Mouse (Mus musculus): ENCODE results near the gene Cirbp.

Cirbp gene

DNA sequence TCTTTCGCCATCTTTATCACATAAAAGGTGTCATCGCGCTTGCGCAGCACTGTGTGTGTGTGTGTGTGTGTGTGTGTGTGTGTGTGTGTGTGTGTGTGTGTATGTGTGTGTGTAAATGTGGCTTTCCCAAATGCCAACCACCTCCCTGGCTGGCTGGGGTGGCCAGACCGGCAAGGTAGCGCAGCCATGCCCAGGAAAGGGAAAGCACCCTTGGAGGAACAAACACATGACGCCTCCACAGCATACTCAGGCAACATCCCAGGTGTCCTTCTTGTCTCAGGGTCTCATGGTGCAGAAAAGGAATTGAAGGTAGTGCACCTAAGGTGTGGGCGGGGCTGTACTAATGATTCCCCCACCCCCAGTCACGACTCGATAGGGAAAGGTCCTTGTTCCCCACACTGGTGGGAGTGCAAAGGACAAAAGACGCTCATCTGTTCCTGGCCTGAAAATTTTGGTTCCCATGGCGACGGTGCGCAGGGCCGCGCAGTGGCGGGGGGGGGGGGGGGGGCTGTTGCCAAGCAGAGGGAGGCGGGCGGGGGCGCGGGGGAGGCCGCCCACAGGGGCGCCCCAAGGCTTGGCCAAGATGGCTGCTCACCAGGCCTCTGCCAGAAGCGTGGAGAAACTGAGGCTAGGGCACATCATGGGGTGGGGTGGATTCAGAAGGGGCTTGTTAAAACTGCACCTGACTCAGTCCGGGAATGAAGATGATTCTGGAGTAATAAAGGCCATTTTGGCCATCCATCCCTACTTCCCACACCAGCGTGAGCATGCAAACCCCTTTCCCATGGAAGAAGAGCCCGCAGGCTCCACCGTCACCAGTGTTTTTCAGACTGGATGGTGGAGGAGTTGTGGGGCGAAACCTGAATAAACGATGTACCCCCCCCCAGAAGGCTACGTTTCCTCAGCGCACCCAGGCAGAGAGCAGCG, 27.9 kb upstream of the Cirbp start:
- peak in 1 of 2 experiments; percentile 28 for DNase-seq (ENCODE audit: low spot score in 2 of 2)

DNA sequence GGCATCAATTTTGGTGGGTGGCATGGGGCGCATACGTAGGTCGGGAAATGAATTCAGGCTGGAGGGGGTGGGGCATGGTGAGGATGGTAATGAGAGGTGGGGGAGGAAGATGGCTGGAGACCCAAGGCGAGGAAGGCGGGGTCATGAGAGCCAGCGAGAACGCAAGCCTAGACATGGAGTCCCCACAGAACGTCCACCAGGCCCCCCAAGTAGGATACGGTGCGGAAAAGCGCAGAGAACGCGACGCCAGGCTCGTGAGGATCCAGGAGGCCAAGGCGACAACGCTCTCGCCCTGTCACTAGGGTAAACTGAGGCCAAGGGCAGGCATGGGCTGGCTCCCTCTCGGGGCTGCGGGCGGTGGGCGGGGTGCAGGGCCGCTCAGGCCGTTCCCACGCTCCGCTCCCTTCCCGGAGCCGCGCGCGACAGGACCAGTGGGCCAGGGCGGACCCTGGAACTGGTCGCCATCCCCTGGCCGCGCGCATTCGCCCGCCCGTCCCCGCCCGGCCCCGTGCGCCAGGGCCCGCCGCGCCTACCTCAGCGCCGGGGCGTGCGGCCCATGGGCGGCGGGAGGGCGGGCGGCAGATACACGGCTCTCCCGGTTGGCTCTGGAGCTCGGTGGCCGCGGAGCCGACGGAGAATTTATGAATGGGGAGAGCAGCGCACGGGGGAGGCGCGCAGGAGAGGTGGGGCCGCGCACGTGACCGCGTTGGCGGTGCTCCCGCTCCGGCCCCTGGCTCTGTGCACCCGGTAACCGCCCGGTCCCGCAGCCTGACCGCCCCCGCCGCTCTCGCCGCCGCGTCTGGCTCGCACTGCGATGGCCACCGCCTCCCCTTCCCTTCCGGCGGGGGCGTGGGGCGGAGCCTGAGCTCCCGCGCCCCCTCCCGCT, 27.0 kb upstream of the Cirbp start, which contains the start of gene Atp5d:
Atp5d (plus strand) TSS at position 80 of the 886 bp plus-strand sequence.
- DNase-seq (ENCODE audit: low spot score in 2 of 2): peak in 1 of 2 experiments; percentile 57

DNA sequence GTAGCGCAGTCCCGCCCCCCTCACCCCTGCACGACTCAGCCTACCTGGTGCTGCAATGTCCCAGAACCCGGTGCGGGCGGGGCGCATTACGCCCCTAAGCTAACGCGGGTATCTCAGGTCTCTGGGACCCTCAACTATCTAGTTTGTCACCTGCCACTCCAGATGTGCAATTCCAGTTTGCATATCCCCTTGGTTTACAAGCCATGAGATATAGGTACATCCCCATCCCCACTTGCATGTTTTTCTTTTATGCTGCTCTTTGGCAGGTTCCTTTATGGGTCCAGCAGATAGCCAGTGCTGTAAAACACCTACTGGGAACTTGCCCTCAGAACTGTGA, 26.4 kb upstream of the Cirbp start:
- no peak for DNase-seq (ENCODE audit: low spot score in 2 of 2)

DNA sequence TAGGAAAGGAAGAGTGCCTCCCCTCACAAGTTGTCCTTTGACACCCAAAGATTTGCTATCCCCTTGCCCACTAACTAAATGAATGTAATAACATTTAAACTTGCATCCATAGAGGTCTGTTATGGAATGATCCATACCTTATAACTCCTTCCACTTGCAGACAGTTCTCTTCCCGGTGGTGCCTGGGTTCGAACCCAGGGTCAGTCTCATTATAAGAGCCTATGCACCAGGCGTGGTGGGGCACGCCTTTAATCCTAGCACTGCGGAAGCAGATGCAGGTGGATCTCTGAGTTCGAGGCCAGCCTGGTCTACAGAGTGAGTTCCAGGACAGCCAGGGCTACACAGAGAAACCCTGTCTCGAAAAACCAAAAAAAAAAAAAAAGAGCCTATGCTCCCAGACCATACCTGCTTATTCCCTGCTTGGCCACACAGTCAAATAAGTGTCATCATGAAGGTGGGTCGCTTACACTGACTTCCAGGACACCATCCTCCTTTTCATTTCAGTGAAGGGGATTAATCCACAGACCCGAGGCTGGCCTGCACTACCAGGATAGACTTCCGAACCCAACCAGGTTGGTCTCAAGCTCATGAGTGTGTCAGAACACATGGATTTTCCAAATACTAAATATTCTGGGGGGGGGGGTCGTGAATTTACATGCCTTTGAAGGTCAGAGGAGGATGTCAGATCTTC, 25.7 kb upstream of the Cirbp start:
- DNase-seq (ENCODE audit: low spot score in 2 of 2): no peak

DNA sequence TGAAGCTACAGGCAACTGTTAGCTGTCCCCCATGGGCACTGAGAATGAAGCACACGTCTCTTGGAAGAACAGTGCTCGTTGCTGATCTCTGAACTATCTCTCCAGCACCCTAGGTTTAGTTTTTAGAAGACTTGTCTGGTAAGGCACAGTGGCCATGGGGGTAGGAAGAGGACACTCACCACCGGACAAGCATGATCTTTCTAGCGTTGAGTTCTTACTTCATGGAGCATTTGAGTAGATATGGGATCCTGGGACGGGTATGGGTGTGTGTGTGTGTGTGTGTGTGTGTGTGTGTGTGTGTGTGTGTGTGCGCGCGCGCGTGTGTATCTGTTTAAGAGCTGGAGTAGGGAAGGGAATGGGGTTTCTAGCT, 25.1 kb upstream of the Cirbp start, which contains the start of gene Cbarp:
Cbarp (minus strand) TSS at position 170 of the 370 bp plus-strand sequence.
- no peak for DNase-seq (ENCODE audit: low spot score in 2 of 2)

DNA sequence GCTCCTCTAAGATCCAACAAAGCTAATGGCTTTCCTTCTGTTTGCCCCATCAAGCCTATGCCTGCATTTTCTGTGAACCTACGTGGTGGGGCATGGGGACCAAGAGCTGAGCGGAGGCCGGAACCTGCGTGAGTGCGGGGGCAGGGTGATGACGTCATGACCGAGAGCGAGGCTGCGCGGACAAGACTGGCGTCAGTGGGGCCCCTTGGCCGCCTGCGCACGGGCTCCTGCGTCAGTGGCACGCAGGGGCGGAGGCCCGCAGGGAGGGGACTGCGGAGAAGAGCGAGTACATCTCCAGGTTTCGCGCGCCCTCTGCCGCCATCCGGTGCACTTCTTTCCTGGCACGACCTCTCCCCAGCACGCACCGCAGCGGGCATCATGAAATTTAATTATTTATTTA, 24.5 kb upstream of the Cirbp start:
- peak; percentile 84 to 92 for DNase-seq (ENCODE audit: low spot score in 2 of 2)

DNA sequence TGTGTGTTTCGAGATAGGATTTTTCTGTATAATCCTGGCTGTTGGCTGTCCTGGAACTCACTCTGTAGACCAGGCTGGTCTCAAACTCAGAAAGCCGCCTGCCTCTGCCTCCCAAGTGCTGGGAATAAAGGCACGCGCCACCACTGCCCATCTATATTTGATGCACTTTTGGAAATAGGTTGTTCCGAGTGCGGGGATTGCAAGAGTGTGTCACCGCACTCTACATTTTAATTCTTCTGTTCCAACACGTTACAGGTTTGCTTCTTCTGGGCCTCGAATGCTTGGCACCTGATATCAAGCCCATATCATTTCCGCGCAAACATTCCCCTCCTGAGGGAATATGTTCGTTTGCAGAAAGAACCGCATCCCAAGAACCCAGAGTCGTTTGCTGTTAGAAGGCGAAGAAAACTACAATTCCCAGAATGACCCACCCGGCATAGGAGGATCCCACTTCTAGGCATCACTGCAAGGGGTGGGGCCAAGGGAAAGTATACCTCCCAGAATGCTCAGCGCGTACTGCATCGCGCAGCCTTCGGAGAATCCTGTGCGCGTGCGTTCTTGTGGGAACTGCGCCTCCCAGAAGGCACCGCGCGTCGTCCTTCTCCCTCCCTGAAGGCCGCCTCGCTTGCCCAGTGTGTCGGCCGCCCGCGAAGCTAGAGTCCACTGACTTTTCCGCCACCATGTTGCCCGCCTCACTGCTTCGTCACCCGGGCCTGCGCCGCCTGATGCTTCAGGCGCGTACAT, 23.8 kb upstream of the Cirbp start:
- peak; percentile 67 to 89 for DNase-seq (ENCODE audit: low spot score in 2 of 2)

DNA sequence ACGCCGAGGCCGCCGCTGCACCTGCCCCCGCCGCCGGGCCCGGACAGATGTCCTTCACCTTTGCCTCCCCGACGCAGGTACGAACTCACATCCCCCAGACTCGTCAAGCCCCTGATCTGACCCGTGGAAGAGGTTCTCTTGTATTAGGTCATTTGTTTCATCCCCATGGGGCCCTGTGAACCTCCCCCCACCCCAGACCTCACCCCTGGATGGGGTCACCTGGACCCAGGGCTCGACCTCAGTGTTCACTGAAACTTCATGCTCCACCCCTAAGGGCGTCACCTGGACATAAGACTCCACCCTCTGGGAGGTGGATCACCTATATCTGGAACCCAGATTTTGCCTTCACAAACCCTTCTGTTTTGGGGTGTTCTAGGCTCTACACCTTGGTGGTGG, 23.3 kb upstream of the Cirbp start:
- no peak for DNase-seq (ENCODE audit: low spot score in 2 of 2)

DNA sequence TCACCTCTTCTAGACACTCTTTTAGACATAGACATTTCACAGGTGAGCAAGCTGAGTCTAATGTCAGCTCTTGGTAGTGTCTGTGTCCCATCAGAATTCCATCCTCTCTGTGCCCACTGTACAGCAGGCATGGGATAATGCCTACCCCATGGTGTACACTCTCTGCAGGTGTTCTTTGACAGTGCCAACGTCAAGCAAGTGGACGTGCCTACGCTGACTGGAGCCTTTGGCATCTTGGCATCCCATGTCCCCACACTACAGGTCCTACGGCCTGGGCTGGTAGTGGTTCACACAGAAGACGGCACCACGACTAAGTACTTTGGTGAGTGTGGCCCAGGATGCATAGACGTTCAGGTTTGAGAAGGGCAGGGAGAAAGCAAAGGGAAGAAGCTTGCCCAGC, 22.1 kb upstream of the Cirbp start:
- DNase-seq (ENCODE audit: low spot score in 2 of 2): no peak

DNA sequence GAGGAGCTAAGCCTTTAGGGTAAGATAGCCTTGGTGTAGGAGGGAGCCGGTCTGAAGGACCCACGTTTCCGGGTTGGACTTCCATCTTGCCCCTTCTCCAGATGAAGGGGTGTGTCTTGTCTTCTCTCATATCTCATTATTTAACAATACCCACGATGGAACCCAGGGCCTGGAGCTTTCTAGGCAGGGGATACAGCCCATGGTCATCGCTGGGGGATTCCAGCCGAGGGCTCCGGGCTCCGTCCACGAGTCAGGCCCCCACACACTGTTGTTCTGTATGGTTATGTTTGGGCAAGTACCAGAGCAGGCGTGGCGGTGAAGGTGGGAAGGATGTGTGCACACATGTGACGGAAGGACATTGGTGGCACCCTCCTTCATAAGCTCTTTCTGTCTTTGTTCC, 21.6 kb upstream of the Cirbp start:
- DNase-seq (ENCODE audit: low spot score in 2 of 2): no peak

DNA sequence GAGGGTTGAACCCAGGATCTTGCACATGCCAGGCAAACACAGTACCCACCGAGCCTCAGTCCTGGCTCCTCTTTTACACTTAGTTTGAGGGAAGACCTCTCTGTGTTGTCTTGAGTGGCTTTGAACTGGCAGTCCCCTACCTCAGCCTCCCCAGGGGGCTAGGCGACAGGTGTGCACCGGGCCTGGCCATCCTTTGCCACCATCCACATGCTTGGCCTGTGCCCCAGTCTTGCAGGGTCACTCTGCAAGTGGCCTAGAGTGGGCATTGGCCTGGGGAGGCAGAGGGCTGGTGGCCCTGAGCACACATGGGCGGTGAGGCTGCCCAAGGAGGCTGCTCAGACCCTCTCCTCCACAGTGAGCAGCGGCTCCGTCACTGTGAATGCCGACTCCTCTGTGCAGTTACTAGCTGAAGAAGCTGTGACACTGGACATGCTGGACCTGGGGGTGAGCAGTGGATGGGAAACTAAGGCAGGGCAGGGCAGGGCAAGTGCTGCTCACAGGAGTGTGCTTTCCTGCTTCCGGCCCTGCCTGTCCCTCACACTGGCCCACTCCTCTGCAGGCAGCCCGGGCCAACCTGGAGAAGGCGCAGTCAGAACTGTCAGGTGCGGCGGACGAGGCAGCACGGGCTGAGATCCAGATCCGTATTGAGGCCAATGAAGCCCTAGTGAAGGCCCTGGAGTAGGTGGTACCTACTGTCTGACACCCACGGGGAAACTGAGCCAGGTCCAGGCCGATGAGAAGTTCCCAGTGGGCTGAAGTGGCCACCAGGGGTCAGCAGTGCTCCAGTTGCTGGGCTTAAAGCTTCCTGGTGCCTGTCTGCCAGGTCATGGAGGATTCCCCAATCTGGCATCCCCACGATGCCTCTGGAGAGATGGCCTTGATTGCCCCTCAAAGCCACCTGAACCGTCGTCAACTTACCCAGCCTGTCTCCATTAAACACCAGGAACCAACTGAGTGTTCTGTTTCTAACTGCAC, 20.6 kb upstream of the Cirbp start:
- peak in 1 of 2 experiments; percentile 82 for DNase-seq (ENCODE audit: low spot score in 2 of 2)

DNA sequence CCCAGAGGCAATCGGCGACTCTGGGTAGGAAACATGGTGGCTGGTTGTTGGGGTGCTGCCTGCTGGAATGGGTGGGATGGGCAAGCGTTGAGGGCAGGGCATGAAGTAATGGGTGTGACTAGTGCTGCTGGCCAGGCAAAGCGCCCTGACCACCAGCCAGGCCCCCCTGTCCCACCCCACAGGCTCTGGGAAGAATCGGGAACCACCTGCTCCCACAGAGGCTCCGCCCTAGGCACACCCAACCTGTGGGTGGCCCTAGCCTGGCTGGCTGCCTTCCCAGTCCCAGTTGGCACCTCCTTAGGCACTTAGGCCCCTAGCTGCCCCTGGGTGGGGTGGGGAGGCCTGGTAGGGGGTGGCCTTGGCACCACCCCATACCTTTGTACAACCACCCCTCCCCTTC, 19.9 kb upstream of the Cirbp start:
- no peak for DNase-seq (ENCODE audit: low spot score in 2 of 2)

DNA sequence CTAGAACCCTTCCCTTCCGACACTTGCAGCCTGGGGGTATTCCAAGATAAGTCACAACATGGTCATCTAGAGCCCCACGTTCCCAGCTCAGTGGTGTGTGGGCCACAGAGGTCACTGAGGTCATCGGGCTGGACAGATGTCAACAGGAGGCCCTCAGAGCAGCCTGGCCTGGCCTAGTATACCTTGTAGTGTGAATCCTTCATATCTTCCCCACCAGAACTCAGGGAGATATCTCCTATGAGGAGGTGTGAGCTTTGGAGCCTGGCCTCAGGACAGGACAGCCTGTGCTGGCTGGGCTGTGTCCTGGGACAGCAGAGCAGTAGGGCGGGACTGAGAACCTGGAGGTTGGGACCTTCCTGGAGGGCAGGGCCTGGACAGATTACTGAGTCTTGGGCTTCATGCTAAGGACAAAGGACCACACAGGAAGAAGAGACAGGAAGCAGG, 19.2 kb upstream of the Cirbp start:
- no peak for DNase-seq (ENCODE audit: low spot score in 2 of 2)

DNA sequence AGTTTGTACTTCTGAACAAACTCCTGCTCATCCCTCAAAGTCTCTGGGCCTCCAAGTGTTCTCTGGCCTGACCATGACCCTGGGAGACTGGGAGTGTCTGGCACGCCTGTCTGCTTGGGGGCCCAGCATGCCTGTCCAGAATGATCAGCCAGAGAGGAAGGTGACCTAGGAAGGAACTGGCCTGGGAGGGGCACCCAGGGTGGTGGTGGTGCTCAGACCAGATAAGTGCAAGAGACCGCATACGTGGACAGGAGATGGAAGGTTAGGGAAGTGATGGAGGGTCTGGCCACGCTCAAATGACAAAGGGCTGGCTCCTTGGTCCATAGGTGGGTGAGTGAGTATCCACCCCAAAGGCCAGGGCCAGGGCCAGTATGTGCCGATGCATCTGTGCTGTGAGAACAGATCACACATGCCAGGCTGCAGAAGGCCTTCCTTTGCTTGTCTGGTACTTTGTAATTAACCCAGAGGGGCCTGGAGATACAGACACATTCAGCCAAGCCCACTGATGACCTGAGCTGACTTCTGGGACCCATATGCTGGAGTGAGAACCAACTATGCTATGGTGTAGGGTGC, 18.6 kb upstream of the Cirbp start:
- no peak for DNase-seq (ENCODE audit: low spot score in 2 of 2)

DNA sequence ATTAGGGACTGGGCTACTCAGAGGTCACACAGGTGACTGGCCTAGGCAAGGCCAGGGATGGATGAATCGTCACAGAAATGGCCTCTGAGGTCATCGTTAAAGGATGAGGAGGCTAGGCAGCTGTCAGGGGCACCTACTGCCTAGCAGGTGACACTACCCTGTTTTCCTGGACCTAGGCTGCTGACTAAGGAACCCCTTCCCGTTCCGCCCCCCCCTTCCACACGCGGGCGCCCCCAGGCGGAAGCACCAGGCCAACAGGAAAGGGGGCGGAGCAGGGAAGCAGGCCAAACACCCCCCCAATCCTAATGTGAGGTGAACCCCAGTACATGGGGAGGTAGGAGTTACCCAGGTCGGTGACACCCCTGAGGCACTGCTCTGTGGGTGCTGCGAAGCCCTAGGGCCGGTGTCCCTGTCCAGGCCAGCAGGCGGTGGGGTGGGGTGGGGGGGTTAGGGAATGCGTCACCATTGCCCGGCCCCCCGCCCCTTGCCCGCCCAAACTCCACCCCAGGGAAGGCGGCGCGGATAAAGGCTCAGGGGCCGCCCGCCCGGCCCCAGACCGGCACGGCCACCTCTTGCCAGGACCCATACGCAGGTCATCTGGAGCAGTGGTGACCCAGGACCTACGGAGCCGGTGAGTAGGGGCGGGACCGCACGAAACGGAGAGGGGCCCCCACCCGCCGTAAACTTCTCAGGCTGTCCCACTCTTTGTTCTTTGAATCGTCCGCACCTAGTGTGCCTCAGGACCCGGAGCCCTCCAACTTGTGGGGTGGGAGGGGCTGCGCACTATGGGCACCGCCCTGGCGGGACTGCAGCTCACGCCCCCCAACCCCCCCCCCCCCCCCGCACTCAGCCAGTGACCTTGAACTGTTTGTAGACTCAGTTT, 17.8 kb upstream of the Cirbp start, which contains the start of gene Midn:
Midn (plus strand) TSS at position 554 of the 883 bp plus-strand sequence.
- peak in 1 of 2 experiments; percentile 69 for DNase-seq (ENCODE audit: low spot score in 2 of 2)

DNA sequence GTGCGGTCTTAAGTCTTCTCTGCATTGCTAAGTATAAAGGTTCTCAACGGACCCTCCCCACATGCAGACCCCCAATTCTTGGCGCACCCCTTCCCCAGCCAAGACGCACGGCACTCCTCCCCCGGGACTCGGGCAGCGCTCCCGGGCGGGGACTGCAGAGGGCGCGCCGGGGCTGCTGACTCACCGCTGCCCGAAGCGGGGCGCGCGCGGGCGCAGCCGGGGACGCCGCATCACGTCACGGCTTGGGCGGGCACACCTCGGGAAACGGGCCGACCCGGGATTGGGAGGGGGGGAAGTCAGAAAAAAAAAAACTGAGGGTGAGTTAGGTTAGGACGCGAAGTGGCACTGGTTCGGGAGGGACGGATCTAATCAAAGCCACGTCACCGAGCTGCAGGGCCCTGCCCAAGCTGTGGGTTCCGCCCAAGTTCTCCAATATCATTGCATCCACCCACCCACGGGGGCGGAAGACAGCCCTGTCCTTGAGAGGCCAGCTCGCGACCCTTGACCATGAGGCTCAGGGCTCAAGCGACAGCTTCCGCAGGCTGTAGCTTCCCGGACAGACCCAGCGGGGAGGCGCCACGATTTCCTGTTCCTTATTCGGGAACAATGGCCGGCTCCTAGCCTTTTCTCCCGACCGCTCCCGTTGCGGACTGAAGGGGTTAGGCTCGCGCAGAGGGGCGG, 17.0 kb upstream of the Cirbp start:
- peak; percentile 84 to 96 for DNase-seq (ENCODE audit: low spot score in 2 of 2)

DNA sequence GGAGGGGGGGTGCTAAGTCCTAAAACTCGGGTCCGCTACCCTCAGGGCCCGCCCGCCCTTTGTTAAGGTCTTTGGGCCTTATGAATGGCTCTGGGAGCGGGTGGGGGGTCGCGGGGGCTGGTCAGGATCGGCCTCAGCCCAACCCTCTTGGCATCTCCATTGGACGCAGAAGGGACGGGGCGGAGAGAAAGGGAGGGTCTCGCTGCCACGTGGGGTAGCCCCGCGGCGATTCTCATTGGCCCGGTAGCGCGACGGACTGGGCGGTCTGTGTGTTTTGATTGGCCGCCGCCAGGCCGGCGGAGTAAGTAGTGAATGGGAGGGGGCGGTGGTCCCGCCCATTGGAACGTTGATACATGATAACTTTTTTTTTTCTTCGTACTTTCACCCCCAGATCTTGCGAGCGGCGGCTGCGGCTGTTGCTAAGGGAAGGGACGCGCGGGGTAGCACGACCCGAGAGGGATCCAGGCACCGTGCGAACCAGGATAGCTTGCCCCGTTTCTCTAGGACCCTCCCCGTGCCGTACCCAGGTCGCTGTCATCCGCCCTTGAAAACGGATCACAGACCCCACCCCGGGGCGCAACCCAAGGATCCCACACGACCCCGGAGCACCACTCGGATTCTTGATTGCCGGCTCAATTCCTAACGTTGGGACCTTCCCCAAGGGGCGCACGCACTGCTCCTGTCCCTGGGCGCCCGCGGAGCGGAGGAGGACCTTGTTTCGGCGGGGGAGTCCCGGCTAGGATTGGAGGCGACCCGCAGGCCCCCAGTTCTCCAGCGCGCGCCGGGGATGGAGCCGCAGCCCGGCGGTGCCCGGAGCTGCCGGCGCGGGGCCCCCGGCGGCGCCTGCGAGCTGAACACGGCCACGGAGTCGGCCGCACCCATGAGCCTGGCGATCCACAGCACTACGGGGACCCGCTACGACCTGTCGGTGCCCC, 16.2 kb upstream of the Cirbp start:
- peak; percentile 97 to 98 for DNase-seq (ENCODE audit: low spot score in 2 of 2)
